Mouse (Mus musculus): Measurements from ENCODE around the gene Esf1. TPM values are rescaled to one million over a fixed set of nuclear protein-coding genes. Genes with fewer than 3 reads are reported as not detected.

The Esf1 gene
- polyA plus RNA-seq, 1 experiment from 2014 or later, result 14.7 TPM

- Histone ChIP-seq H3K4me2 (ENCODE audit: low read length) (no peak overlapping the region), H3K27me3 (ENCODE audit: control insufficient read depth, insufficient read depth, low read length) (no peaks in the 10 kb centered on the region), H3K27ac (replicated peaks in 1 of 2; ENCODE audit: control insufficient read depth in 1 of 2, insufficient read depth in 1 of 2, low read depth in 2 of 2, low read length in 2 of 2) (no peak overlapping the region), H3K9me3 (ENCODE audit: control insufficient read depth, low read length) (no peaks in the 10 kb centered on the region), H3K36me3 (ENCODE audit: control insufficient read depth, insufficient read depth, low read length) (peaks cover under 1% of the 10 kb centered on the region; the same call in 1 of the 2 replicates), H3K4me1 (ENCODE audit: control insufficient read depth in 2 of 2, insufficient read depth in 2 of 2, low read length in 2 of 2) (no peaks in the 10 kb centered on the region), H3K9ac (ENCODE audit: low read length) (no peak overlapping the region), H3K4me3 (ENCODE audit: control insufficient read depth in 1 of 2, insufficient read depth in 1 of 2, low read depth in 1 of 2, low read length in 2 of 2) (no peak overlapping the region)
- 73% methylated on average over 8 of the region's 8 CpGs for WGBS
- no peak for ATAC-seq (ENCODE audit: insufficient number of reproducible peaks, insufficient read depth, low FRiP score, low read depth)
Measured at GRCm38 (mm10) chr2:140113851-140114250, 56.5 kb downstream of the Esf1 start.

GRCm38 (mm10) chr2:140108945-140109344 is 61.4 kb downstream of the Esf1 start:
- Histone ChIP-seq H3K27me3 (ENCODE audit: control insufficient read depth, insufficient read depth, low read length) (no peaks in the 10 kb centered on the region), H3K4me1 (ENCODE audit: control insufficient read depth in 2 of 2, insufficient read depth in 2 of 2, low read length in 2 of 2) (no peaks in the 10 kb centered on the region), H3K4me2 (ENCODE audit: low read length) (no peak overlapping the region), H3K36me3 (ENCODE audit: control insufficient read depth, insufficient read depth, low read length) (no peaks in the 10 kb centered on the region), H3K9ac (ENCODE audit: low read length) (no peak overlapping the region), H3K9me3 (ENCODE audit: control insufficient read depth, low read length) (no peaks in the 10 kb centered on the region), H3K4me3 (ENCODE audit: control insufficient read depth in 1 of 2, insufficient read depth in 1 of 2, low read depth in 1 of 2, low read length in 2 of 2) (no peak overlapping the region), H3K27ac (replicated peaks in 1 of 2; ENCODE audit: control insufficient read depth in 1 of 2, insufficient read depth in 1 of 2, low read depth in 2 of 2, low read length in 2 of 2) (no peak overlapping the region)
- WGBS, result 38% methylated on average over 1 of the region's 1 CpGs
- no peak; the same call in 1 of the 2 replicates for ATAC-seq (ENCODE audit: insufficient number of reproducible peaks, insufficient read depth, low FRiP score, low read depth)

GRCm38 (mm10) chr2:140107641-140108040 is 62.7 kb downstream of the Esf1 start:
- Histone ChIP-seq H3K9ac (ENCODE audit: low read length) (no peak overlapping the region), H3K4me2 (ENCODE audit: low read length) (no peak overlapping the region), H3K27me3 (ENCODE audit: control insufficient read depth, insufficient read depth, low read length) (no peaks in the 10 kb centered on the region), H3K4me1 (ENCODE audit: control insufficient read depth in 2 of 2, insufficient read depth in 2 of 2, low read length in 2 of 2) (no peaks in the 10 kb centered on the region), H3K36me3 (ENCODE audit: control insufficient read depth, insufficient read depth, low read length) (no peaks in the 10 kb centered on the region), H3K9me3 (ENCODE audit: control insufficient read depth, low read length) (no peaks in the 10 kb centered on the region), H3K4me3 (ENCODE audit: control insufficient read depth in 1 of 2, insufficient read depth in 1 of 2, low read depth in 1 of 2, low read length in 2 of 2) (no peak overlapping the region), H3K27ac (replicated peaks in 1 of 2; ENCODE audit: control insufficient read depth in 1 of 2, insufficient read depth in 1 of 2, low read depth in 2 of 2, low read length in 2 of 2) (no peak overlapping the region)
- no peak for ATAC-seq (ENCODE audit: insufficient number of reproducible peaks, insufficient read depth, low FRiP score, low read depth)
- WGBS, result 82% methylated on average over 4 of the region's 4 CpGs

GRCm38 (mm10) chr2:140104951-140105350 is 65.4 kb downstream of the Esf1 start:
- Histone ChIP-seq H3K4me1 (ENCODE audit: control insufficient read depth in 2 of 2, insufficient read depth in 2 of 2, low read length in 2 of 2) (no peaks in the 10 kb centered on the region), H3K9ac (ENCODE audit: low read length) (no peak overlapping the region), H3K4me2 (ENCODE audit: low read length) (no peak overlapping the region), H3K4me3 (ENCODE audit: control insufficient read depth in 1 of 2, insufficient read depth in 1 of 2, low read depth in 1 of 2, low read length in 2 of 2) (no peak overlapping the region), H3K27ac (replicated peaks in 1 of 2; ENCODE audit: control insufficient read depth in 1 of 2, insufficient read depth in 1 of 2, low read depth in 2 of 2, low read length in 2 of 2) (no peak overlapping the region), H3K9me3 (ENCODE audit: control insufficient read depth, low read length) (no peaks in the 10 kb centered on the region), H3K27me3 (ENCODE audit: control insufficient read depth, insufficient read depth, low read length) (no peaks in the 10 kb centered on the region), H3K36me3 (ENCODE audit: control insufficient read depth, insufficient read depth, low read length) (no peaks in the 10 kb centered on the region)
- WGBS, result 41% methylated on average over 3 of the region's 3 CpGs
- ATAC-seq (ENCODE audit: insufficient number of reproducible peaks, insufficient read depth, low FRiP score, low read depth), result no peak

- Histone ChIP-seq H3K9me3 (ENCODE audit: control insufficient read depth, low read length) (0 out of 2 replicates have a peak, but pooled peaks cover 2% of the 10 kb centered on the region), H3K9ac (ENCODE audit: low read length) (no peak overlapping the region), H3K4me3 (ENCODE audit: control insufficient read depth in 1 of 2, insufficient read depth in 1 of 2, low read depth in 1 of 2, low read length in 2 of 2) (no peak overlapping the region), H3K4me2 (ENCODE audit: low read length) (no peak overlapping the region), H3K27me3 (ENCODE audit: control insufficient read depth, insufficient read depth, low read length) (no peaks in the 10 kb centered on the region), H3K27ac (replicated peaks in 1 of 2; ENCODE audit: control insufficient read depth in 1 of 2, insufficient read depth in 1 of 2, low read depth in 2 of 2, low read length in 2 of 2) (no peak overlapping the region), H3K36me3 (ENCODE audit: control insufficient read depth, insufficient read depth, low read length) (no peaks in the 10 kb centered on the region), H3K4me1 (ENCODE audit: control insufficient read depth in 2 of 2, insufficient read depth in 2 of 2, low read length in 2 of 2) (no peaks in the 10 kb centered on the region)
- no peak for ATAC-seq (ENCODE audit: insufficient number of reproducible peaks, insufficient read depth, low FRiP score, low read depth)
- 75% methylated on average over 3 of the region's 3 CpGs for WGBS
Measured at GRCm38 (mm10) chr2:140100551-140101474, 69.6 kb downstream of the Esf1 start.

GRCm38 (mm10) chr2:140099971-140100370 is 70.4 kb downstream of the Esf1 start:
- no peak overlapping the region for H3K4me3 ChIP-seq (ENCODE audit: control insufficient read depth in 1 of 2, insufficient read depth in 1 of 2, low read depth in 1 of 2, low read length in 2 of 2)
- 77% methylated on average over 3 of the region's 3 CpGs for WGBS
- H3K27me3 ChIP-seq (ENCODE audit: control insufficient read depth, insufficient read depth, low read length), result no peaks in the 10 kb centered on the region
- no peak overlapping the region for H3K9ac ChIP-seq (ENCODE audit: low read length)
- ATAC-seq (ENCODE audit: insufficient number of reproducible peaks, insufficient read depth, low FRiP score, low read depth), result no peak
- H3K27ac ChIP-seq (replicated peaks in 1 of 2; ENCODE audit: control insufficient read depth in 1 of 2, insufficient read depth in 1 of 2, low read depth in 2 of 2, low read length in 2 of 2), result no peak overlapping the region
- H3K4me1 ChIP-seq (ENCODE audit: control insufficient read depth in 2 of 2, insufficient read depth in 2 of 2, low read length in 2 of 2), result no peaks in the 10 kb centered on the region
- no peaks in the 10 kb centered on the region for H3K36me3 ChIP-seq (ENCODE audit: control insufficient read depth, insufficient read depth, low read length)
- no peak overlapping the region for H3K4me2 ChIP-seq (ENCODE audit: low read length)
- H3K9me3 ChIP-seq (ENCODE audit: control insufficient read depth, low read length), result 0 out of 2 replicates have a peak, but pooled peaks cover 2% of the 10 kb centered on the region

GRCm38 (mm10) chr2:140097131-140097591 is 73.2 kb downstream of the Esf1 start:
- ATAC-seq (ENCODE audit: insufficient number of reproducible peaks, insufficient read depth, low FRiP score, low read depth), result no peak
- no peaks in the 10 kb centered on the region for H3K27me3 ChIP-seq (ENCODE audit: control insufficient read depth, insufficient read depth, low read length)

More at GRCm38 (mm10) chr2:140097131-140097591, 73.2 kb downstream of the Esf1 start:
- Histone ChIP-seq H3K9ac (ENCODE audit: low read length) (no peak overlapping the region), H3K4me1 (ENCODE audit: control insufficient read depth in 2 of 2, insufficient read depth in 2 of 2, low read length in 2 of 2) (no peaks in the 10 kb centered on the region), H3K4me2 (ENCODE audit: low read length) (no peak overlapping the region), H3K27ac (replicated peaks in 1 of 2; ENCODE audit: control insufficient read depth in 1 of 2, insufficient read depth in 1 of 2, low read depth in 2 of 2, low read length in 2 of 2) (no peak overlapping the region), H3K4me3 (ENCODE audit: control insufficient read depth in 1 of 2, insufficient read depth in 1 of 2, low read depth in 1 of 2, low read length in 2 of 2) (no peak overlapping the region), H3K9me3 (ENCODE audit: control insufficient read depth, low read length) (0 out of 2 replicates have a peak, but pooled peaks cover 2% of the 10 kb centered on the region), H3K36me3 (ENCODE audit: control insufficient read depth, insufficient read depth, low read length) (no peaks in the 10 kb centered on the region)
- 71% methylated on average over 3 of the region's 3 CpGs for WGBS

Data from heart, embryonic 14.5 days (tissue).